10 mouse cellular contexts compared by ENCODE assay signal in the genomic region with DNA sequence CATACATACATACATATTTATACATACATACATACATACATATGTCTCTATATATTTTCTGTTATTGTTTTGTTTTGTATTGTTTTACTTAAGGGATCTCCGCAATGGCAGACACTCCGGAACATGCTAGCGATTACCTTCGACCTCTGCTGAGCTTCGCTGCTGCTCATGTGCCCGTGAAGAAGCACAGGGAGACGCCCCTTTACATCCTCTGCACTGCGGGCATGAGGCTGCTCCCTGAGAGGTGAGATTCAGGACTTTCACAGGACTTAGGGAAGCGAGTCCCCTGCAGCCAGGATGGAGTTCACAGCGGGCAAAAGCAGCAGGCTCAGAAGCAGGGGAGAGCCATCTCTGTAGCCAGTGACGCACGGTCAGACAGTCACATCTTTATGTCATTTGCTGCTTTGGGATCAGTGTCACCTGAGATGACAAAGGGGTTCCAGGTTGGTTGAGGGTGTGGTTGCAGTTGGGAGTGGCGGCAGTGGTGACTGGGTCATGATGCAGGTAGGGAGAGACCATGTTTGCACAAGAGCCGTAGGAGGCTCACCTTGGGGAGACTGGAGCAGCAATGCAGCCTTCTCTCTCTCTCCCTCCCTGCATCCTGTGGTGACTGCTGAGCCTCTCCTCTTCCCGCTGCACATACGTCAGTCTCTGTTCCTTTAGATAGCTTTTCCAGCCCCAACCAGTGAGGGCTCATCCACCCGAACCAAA.
"Had no signal": no experiment of that assay in that cellular context is flagged by ENCODE, and none has a peak within 500 bp of the region (broad histone marks: within the 10 kb centered on the region; RNA-seq: fewer than 3 reads in every experiment).

No protein-coding gene starts in this region.

- H3K27ac ChIP-seq: layer of hippocampus, adult 2 months; limb, embryonic 13.5 days; liver, embryonic 14.5 days; midbrain, embryonic 13.5 days had no signal

- H3K4me2 ChIP-seq: limb, embryonic 13.5 days; midbrain, embryonic 13.5 days had no signal

- H3K4me1 ChIP-seq: limb, embryonic 13.5 days had no signal

- H3K27me3 ChIP-seq: limb, embryonic 13.5 days; midbrain, embryonic 13.5 days had no signal

- H3K9ac ChIP-seq: limb, embryonic 13.5 days; liver, embryonic 14.5 days; midbrain, embryonic 13.5 days had no signal

- ATAC-seq: midbrain, embryonic 13.5 days had no signal

- H3K4me3 ChIP-seq: layer of hippocampus, adult 2 months; limb, embryonic 13.5 days; midbrain, embryonic 13.5 days had no signal

- DNase-seq: left cerebral cortex, postnatal 4 days; lung, adult 18-20 months; right cerebral cortex, adult 18-20 months; right cerebral cortex, postnatal 25 days; thymus, adult 2 months; thymus, postnatal 25 days had no signal
